Mouse (Mus musculus) gastrocnemius, postnatal 36 days (tissue): ENCODE data around the gene Nav2. TPM values are rescaled to one million over a fixed set of nuclear protein-coding genes. Genes with fewer than 3 reads are reported as not detected.

Experiments used
- DNase-seq, 2 experiments: peaks; one replicate each; pipeline ENCODE4 v3.0.0; 2022
- intact Hi-C: fragments of 180-260 bp; cut with DNase I; formaldehyde crosslinking; loops from one replicate; pipeline ENCODE4 v1.15.1; 2025
- total RNA-seq, 2 experiments: library from RNA; stranded (reverse); gene quantifications; 2 replicates each; pipeline ENCODE4 v1.2.3; 2021

Gene Nav2
- total RNA-seq, 2 experiments from 2014 or later = 21.8 to 23.9 TPM

GRCm38 (mm10) chr7:49638941-49639776 lies 730.6 kb downstream of the Nav2 start:
- intact Hi-C loops = no loop called here
- DNase-seq = no peak

DNA sequence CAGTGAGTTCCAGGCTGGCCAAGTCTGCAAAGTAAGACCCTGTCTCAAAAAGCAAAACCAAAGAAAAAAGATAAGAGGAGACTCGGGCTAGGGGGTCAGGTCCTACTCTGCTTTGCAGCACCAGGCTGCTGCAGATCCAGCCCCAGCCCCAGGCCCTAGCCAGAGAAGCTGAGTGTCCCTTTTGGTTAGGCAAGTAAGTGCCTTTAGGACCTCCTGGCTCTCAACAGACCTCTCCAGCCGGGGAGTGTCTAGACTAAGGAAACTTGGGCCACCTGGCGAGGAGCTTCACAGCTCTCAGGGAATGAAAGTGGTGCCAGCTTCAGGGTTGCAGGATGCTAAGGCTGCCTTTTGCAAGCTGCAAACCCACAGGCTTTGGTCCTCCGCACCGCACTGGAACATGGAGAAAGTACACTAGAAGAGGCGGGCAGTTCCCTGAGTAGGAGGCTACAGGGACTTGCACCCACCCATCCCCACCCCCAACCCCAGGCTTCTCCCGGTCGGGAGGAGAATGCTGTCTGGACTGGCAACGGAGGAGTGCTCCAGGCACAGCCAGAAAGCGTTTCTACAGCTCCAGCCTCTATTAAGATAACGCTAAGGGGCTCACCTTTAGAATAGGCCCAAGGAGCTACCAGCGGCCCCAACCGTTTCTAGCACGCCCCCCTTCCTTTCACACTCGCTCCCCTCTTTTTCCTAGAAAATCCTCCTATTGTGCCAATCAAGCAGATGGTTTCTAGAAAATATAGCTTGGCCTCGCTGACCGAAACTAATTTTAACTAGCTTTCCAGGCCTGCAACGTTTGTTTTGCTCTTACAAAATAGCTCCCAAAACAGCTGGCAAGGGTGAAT lies 731.6 kb downstream of the Nav2 start:
- DNase-seq = no peak

DNA sequence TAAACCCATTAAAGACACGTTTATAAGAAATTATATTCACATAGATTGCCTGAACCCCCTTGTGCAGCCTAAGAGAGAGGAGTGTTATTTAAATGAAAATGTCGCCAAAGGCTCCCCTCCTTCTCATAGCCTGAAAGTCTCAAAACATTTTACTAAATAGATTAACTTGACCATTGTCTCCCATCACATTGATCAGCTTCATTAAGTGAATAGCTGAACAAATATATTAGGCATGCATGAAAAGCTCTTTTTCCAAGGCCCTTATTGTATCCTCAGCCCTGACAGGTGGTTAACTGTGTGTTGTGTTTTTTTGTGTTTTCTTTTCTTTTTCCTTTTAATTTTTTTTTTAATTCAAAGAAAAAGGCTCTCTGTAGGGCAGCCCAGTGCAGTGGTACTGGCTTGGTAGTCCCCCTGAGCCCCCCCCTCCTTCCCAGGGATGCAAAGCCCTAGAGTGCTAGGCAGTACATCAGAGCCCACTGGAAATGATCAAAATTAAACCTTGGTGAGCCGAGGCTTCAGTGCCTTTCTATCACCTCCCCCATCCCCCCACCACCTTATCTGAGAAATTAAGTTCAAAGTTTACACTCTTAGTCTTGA lies 732.3 kb downstream of the Nav2 start:
- intact Hi-C loops = no loop called here
- no peak for DNase-seq

More for the DNA sequence above, 731.6 kb downstream of the Nav2 start:
- intact Hi-C loops = no loop called here

Other genes with a start within 250 kb of the Nav2 start
- 1 to 10 TPM; 2.5 to 4.8 TPM for gene Zdhhc13, start 119.7 kb upstream of the Nav2 start, total RNA-seq
- 100 to 1,000 TPM in 1 of 2 experiments, 10 to 100 TPM in 1; 57.7 to 182 TPM for gene Csrp3, start 60.7 kb upstream of the Nav2 start, total RNA-seq
- under 1 TPM; 0.25 to 0.84 TPM for gene E2f8, start 27.1 kb upstream of the Nav2 start, total RNA-seq